Mouse (Mus musculus) liver, postnatal 0 days (tissue): ENCODE results near the gene Pgc. TPM values are rescaled to one million over a fixed set of nuclear protein-coding genes. Genes with fewer than 3 reads are reported as not detected.

Source experiments
- ATAC-seq: fragments of 200-750 bp; cut with Nextera tagmentation; 2 replicates; pipeline ENCODE4 v1.8.0; 2017; ENCODE audit warnings: mild to moderate bottlenecking, moderate library complexity
- DNase-seq: peaks from one replicate; pipeline ENCODE4 v3.0.0-alpha.2; 2016
- H3K27ac ChIP-seq: fragments of 300-500 bp; sonication (generic); 2 replicates; pipeline ENCODE4 v1.5.1; 2014; ENCODE audit warnings: antibody characterized with exemption, moderate library complexity, mild to moderate bottlenecking, low read depth
- H3K27me3 ChIP-seq: fragments of 300-500 bp; sonication (generic); 2 replicates; pipeline ENCODE4 v1.6.1; 2014; ENCODE audit warnings: low read length, control low read depth, mixed read lengths; ENCODE audit not compliant: insufficient read depth
- H3K36me3 ChIP-seq: fragments of 300-500 bp; sonication (generic); replicated peaks from 2 replicates; pipeline ENCODE4 v1.6.1; 2014; ENCODE audit warnings: mild to moderate bottlenecking, control low read depth, low read length, moderate library complexity, mixed read lengths; ENCODE audit not compliant: insufficient read depth
- H3K4me1 ChIP-seq: fragments of 300-500 bp; sonication (generic); 2 replicates; pipeline ENCODE4 v1.6.1; 2014; ENCODE audit warnings: antibody characterized with exemption, mild to moderate bottlenecking, control low read depth; ENCODE audit not compliant: insufficient read depth
- H3K4me2 ChIP-seq: fragments of 300-500 bp; sonication (generic); 2 replicates; pipeline ENCODE4 v1.6.1; 2014; ENCODE audit warnings: low read depth, mild to moderate bottlenecking, low read length, moderate library complexity, mixed read lengths
- H3K4me3 ChIP-seq: fragments of 300-500 bp; sonication (generic); 2 replicates; pipeline ENCODE4 v1.5.1; 2014; ENCODE audit warnings: low read depth, low read length
- H3K9ac ChIP-seq: fragments of 300-500 bp; sonication (generic); replicated peaks from 2 replicates; pipeline ENCODE4 v1.6.1; 2014; ENCODE audit warnings: mild to moderate bottlenecking, moderate library complexity
- H3K9me3 ChIP-seq: fragments of 300-500 bp; sonication (generic); 2 replicates; pipeline ENCODE4 v1.6.1; 2016; ENCODE audit warnings: mild to moderate bottlenecking, control low read depth, low read length, mixed read lengths
- CTCF ChIP-seq: sonication (generic); IDR thresholded peaks from 2 replicates; pipeline ENCODE4 v1.5.1; 2016; ENCODE audit warnings: antibody characterized with exemption, low read depth
- EP300 ChIP-seq: IDR thresholded peaks from 2 replicates; pipeline ENCODE4 v1.6.1; 2016; ENCODE audit warnings: antibody characterized with exemption, low read depth, mild to moderate bottlenecking
- WGBS: fragments of 180-500 bp; shearing (Covaris S2); extraction: QIAGEN DNeasy Blood & Tissue Kit; methylation state at CpG from one replicate; pipeline ENCODE4 v1.1.7; 2014; ENCODE audit not compliant: insufficient replicate concordance; 5-methylcytosine and 5-hydroxymethylcytosine counted together
- polyA plus RNA-seq: library from polyadenylated mRNA; unstranded; fragments of >200 nt; fragmentation: Nextera tagmentation; extraction: Ambion mirVana; gene quantifications from 2 replicates; pipeline ENCODE4 v1.2.1, GENCODE M21; 2015

Pgc gene
- polyA plus RNA-seq, 1 experiment from 2014 or later = 0.15 TPM

- WGBS = 75% methylated on average over 11 of the region's 11 CpGs
- H3K27ac ChIP-seq = peak overlapping the region; percentile 84
- ATAC-seq = 0 out of 2 replicates have a peak, but pooled peaks have one; percentile 3
These were observed 43.0 kb downstream of the Pgc start for GRCm38 (mm10) chr17:47769389-47770299.

GRCm38 (mm10) chr17:47773604-47774003 is 47.0 kb downstream of the Pgc start:
- Histone ChIP-seq H3K4me1 (0 out of 2 replicates have a peak, but pooled peaks cover 2% of the 10 kb centered on the region), H3K27ac (no peak overlapping the region), H3K4me3 (no peak overlapping the region), H3K36me3 (no peaks in the 10 kb centered on the region), H3K9me3 (peaks cover 9% of the 10 kb centered on the region), H3K9ac (no peak overlapping the region), H3K4me2 (no peak overlapping the region), H3K27me3 (no peaks in the 10 kb centered on the region)
- TF ChIP-seq EP300 (no peak), CTCF (no peak)
- WGBS = 62% methylated on average over 6 of the region's 6 CpGs
- ATAC-seq (no peak), DNase-seq (no peak)

More at GRCm38 (mm10) chr17:47769389-47770299, 43.0 kb downstream of the Pgc start:
- no peaks in the 10 kb centered on the region for H3K36me3 ChIP-seq
- H3K4me2 ChIP-seq = peak overlapping the region; percentile 44
- peaks cover 15% of the 10 kb centered on the region for H3K4me1 ChIP-seq
- 0 out of 2 replicates have a peak overlapping the region, but pooled peaks have one; percentile 2 for H3K4me3 ChIP-seq
- no peaks in the 10 kb centered on the region for H3K27me3 ChIP-seq
- no peak for DNase-seq
- peaks cover 9% of the 10 kb centered on the region for H3K9me3 ChIP-seq
- TF ChIP-seq CTCF = no peak
- TF ChIP-seq EP300 = no peak
- no peak overlapping the region; the same call in 1 of the 2 replicates for H3K9ac ChIP-seq

GRCm38 (mm10) chr17:47777141-47777540 is 50.5 kb downstream of the Pgc start:
- no peak for TF ChIP-seq CTCF
- TF ChIP-seq EP300 = no peak
- Histone ChIP-seq H3K9me3 (peaks cover 4% of the 10 kb centered on the region), H3K27ac (no peak overlapping the region), H3K36me3 (no peaks in the 10 kb centered on the region), H3K4me1 (no peaks in the 10 kb centered on the region), H3K4me3 (no peak overlapping the region), H3K9ac (no peak overlapping the region), H3K4me2 (no peak overlapping the region), H3K27me3 (no peaks in the 10 kb centered on the region)
- DNase-seq (no peak), ATAC-seq (no peak)
- WGBS = 44% methylated on average over 2 of the region's 2 CpGs

- DNase-seq (no peak), ATAC-seq (no peak)
- Histone ChIP-seq H3K27me3 (no peaks in the 10 kb centered on the region), H3K4me2 (no peak overlapping the region), H3K36me3 (no peaks in the 10 kb centered on the region), H3K4me3 (no peak overlapping the region), H3K27ac (no peak overlapping the region), H3K9me3 (no peaks in the 10 kb centered on the region), H3K4me1 (peaks cover 10% of the 10 kb centered on the region), H3K9ac (no peak overlapping the region)
- WGBS = 68% methylated on average over 10 of the region's 10 CpGs
- no peak for TF ChIP-seq CTCF
These were observed 53.8 kb downstream of the Pgc start for GRCm38 (mm10) chr17:47780470-47780869.

GRCm38 (mm10) chr17:47782486-47782885 is 55.8 kb downstream of the Pgc start:
- Histone ChIP-seq H3K4me2 (no peak overlapping the region), H3K9me3 (no peaks in the 10 kb centered on the region), H3K27ac (no peak overlapping the region), H3K36me3 (no peaks in the 10 kb centered on the region), H3K4me3 (no peak overlapping the region), H3K9ac (no peak overlapping the region), H3K4me1 (peaks cover 10% of the 10 kb centered on the region), H3K27me3 (no peaks in the 10 kb centered on the region)
- no peak for TF ChIP-seq EP300
- TF ChIP-seq CTCF = no peak
- ATAC-seq = no peak
- DNase-seq = no peak
- WGBS = 69% methylated on average over 3 of the region's 3 CpGs

GRCm38 (mm10) chr17:47783445-47784223 is 57.0 kb downstream of the Pgc start:
- Histone ChIP-seq H3K9ac (no peak overlapping the region), H3K4me3 (no peak overlapping the region), H3K9me3 (no peaks in the 10 kb centered on the region), H3K27me3 (no peaks in the 10 kb centered on the region), H3K36me3 (0 out of 2 replicates have a peak, but pooled peaks cover under 1% of the 10 kb centered on the region), H3K4me1 (peaks cover 10% of the 10 kb centered on the region), H3K27ac (no peak overlapping the region), H3K4me2 (no peak overlapping the region)
- DNase-seq (no peak), ATAC-seq (no peak)
- WGBS = 73% methylated on average over 8 of the region's 8 CpGs
- TF ChIP-seq CTCF (no peak), EP300 (no peak)

Other genes with a start within 250 kb of the Pgc start
- gene Taf8, start 224.6 kb upstream of the Pgc start, polyA plus RNA-seq = 6.5 and 8.1 TPM in 2 replicates
- 249 and 250 TPM in 2 replicates for gene Ccnd3, start 221.8 kb upstream of the Pgc start, polyA plus RNA-seq
- gene Bysl, start 115.3 kb upstream of the Pgc start, polyA plus RNA-seq = 8.9 and 10.6 TPM in 2 replicates
- gene Med20, start 115.3 kb upstream of the Pgc start, polyA plus RNA-seq = 13.5 and 14.4 TPM in 2 replicates
- gene Gm20517, start 115.3 kb upstream of the Pgc start, polyA plus RNA-seq = 0.79 and 0.82 TPM in 2 replicates
- gene Usp49, start 96.2 kb upstream of the Pgc start, polyA plus RNA-seq = 1.2 and 1.6 TPM in 2 replicates
- gene Tomm6, start 38.5 kb upstream of the Pgc start, polyA plus RNA-seq = 268 and 275 TPM in 2 replicates
- 0.96 and 2.1 TPM in 2 replicates for gene Frs3, start 37.8 kb upstream of the Pgc start, polyA plus RNA-seq
- 0.13 TPM in 1 of 2 replicates, not detected in the other for gene Gm21981, start 32.4 kb upstream of the Pgc start, polyA plus RNA-seq
- gene Prickle4, start 32.1 kb upstream of the Pgc start, polyA plus RNA-seq = 0.25 TPM in 1 of 2 replicates, not detected in the other
- gene Tfeb, start 10.2 kb downstream of the Pgc start, polyA plus RNA-seq = 5.8 and 7.1 TPM in 2 replicates
- gene Mdfi, start 107.8 kb downstream of the Pgc start, polyA plus RNA-seq = 0.82 TPM in 2 replicates
- 5.9 and 6.2 TPM in 2 replicates for gene Foxp4, start 197.8 kb downstream of the Pgc start, polyA plus RNA-seq